Mouse (Mus musculus) granulocyte monocyte progenitor cell, adult 5-6 weeks (primary cell): ENCODE measurements around the gene Rps9. TPM values are rescaled to one million over a fixed set of nuclear protein-coding genes. Genes with fewer than 3 reads are reported as not detected.

Experiments used
- total RNA-seq, 2 experiments: library from RNA; stranded (forward) in 1 of 2; stranded (reverse) in 1 of 2; fragments of 200-712, 200-1000 nt in 1 of 2; fragments of >200 nt in 1 of 2; fragmentation: Nextera tagmentation in 1 of 2; gene quantifications; 2 replicates each; pipeline ENCODE4 v1.2.3; 2014 to 2017

Gene Rps9
- total RNA-seq, 2 experiments from 2014 or later = 1,516 to 3,458 TPM

Other genes starting within 250 kb of the Rps9 start
- gene Tarm1, start 201.4 kb upstream of the Rps9 start, total RNA-seq (2014; fragmentation: Nextera tagmentation) = not detected in 2 replicates
- 0.41 and 0.95 TPM in 2 replicates for gene Tarm1, start 201.4 kb upstream of the Rps9 start, total RNA-seq (2017)
- not detected in 2 replicates for gene Oscar, start 87.8 kb upstream of the Rps9 start, total RNA-seq (2014; fragmentation: Nextera tagmentation)
- not detected in 2 replicates for gene Oscar, start 87.8 kb upstream of the Rps9 start, total RNA-seq (2017)
- gene Ndufa3, start 86.6 kb upstream of the Rps9 start, total RNA-seq (2014; fragmentation: Nextera tagmentation) = 395 and 454 TPM in 2 replicates
- gene Ndufa3, start 86.6 kb upstream of the Rps9 start, total RNA-seq (2017) = 132 and 210 TPM in 2 replicates
- 32.8 and 33.8 TPM in 2 replicates for gene Tfpt, start 74.1 kb upstream of the Rps9 start, total RNA-seq (2014; fragmentation: Nextera tagmentation)
- 32.5 and 36.8 TPM in 2 replicates for gene Tfpt, start 74.1 kb upstream of the Rps9 start, total RNA-seq (2017)
- 47.8 and 91.0 TPM in 2 replicates for gene Prpf31, start 74.0 kb upstream of the Rps9 start, total RNA-seq (2014; fragmentation: Nextera tagmentation)
- 123 and 132 TPM in 2 replicates for gene Prpf31, start 74.0 kb upstream of the Rps9 start, total RNA-seq (2017)
- 138 and 156 TPM in 2 replicates for gene Cnot3, start 58.7 kb upstream of the Rps9 start, total RNA-seq (2014; fragmentation: Nextera tagmentation)
- 19.0 and 22.7 TPM in 2 replicates for gene Cnot3, start 58.7 kb upstream of the Rps9 start, total RNA-seq (2017)
- 5.2 and 6.6 TPM in 2 replicates for gene Leng1, start 38.2 kb upstream of the Rps9 start, total RNA-seq (2014; fragmentation: Nextera tagmentation)
- gene Leng1, start 38.2 kb upstream of the Rps9 start, total RNA-seq (2017) = 4.7 and 7.2 TPM in 2 replicates
- gene Tmc4, start 26.4 kb upstream of the Rps9 start, total RNA-seq (2014; fragmentation: Nextera tagmentation) = 4.7 and 11.5 TPM in 2 replicates
- 2.2 and 2.3 TPM in 2 replicates for gene Tmc4, start 26.4 kb upstream of the Rps9 start, total RNA-seq (2017)
- 21.2 and 28.7 TPM in 2 replicates for gene Tsen34, start 11.1 kb upstream of the Rps9 start, total RNA-seq (2014; fragmentation: Nextera tagmentation)
- 31.6 and 37.5 TPM in 2 replicates for gene Tsen34, start 11.1 kb upstream of the Rps9 start, total RNA-seq (2017)
- 63.5 and 76.3 TPM in 2 replicates for gene Mboat7, start 10.5 kb upstream of the Rps9 start, total RNA-seq (2014; fragmentation: Nextera tagmentation)
- gene Mboat7, start 10.5 kb upstream of the Rps9 start, total RNA-seq (2017) = 22.6 and 38.3 TPM in 2 replicates
- gene Pirb, start 16.4 kb downstream of the Rps9 start, total RNA-seq (2014; fragmentation: Nextera tagmentation) = 3.8 TPM in 1 of 2 replicates, not detected in the other
- gene Pirb, start 16.4 kb downstream of the Rps9 start, total RNA-seq (2017) = 3.1 and 3.3 TPM in 2 replicates
- not detected in 2 replicates for gene Gm15448, start 121.7 kb downstream of the Rps9 start, total RNA-seq (2014; fragmentation: Nextera tagmentation)
- gene Gm15448, start 121.7 kb downstream of the Rps9 start, total RNA-seq (2017) = 0.52 TPM in 1 of 2 replicates, not detected in the other
- gene Pira2, start 141.1 kb downstream of the Rps9 start, total RNA-seq (2014; fragmentation: Nextera tagmentation) = 0.43 TPM in 1 of 2 replicates, not detected in the other
- 0.60 and 1.9 TPM in 2 replicates for gene Pira2, start 141.1 kb downstream of the Rps9 start, total RNA-seq (2017)
- gene Gm14548, start 194.1 kb downstream of the Rps9 start, total RNA-seq (2014; fragmentation: Nextera tagmentation) = 1.4 TPM in 1 of 2 replicates, not detected in the other
- 1.7 TPM in 1 of 2 replicates, not detected in the other for gene Gm14548, start 194.1 kb downstream of the Rps9 start, total RNA-seq (2017)
- not detected in 2 replicates for gene Lilra6, start 211.5 kb downstream of the Rps9 start, total RNA-seq (2014; fragmentation: Nextera tagmentation)
- 1.6 TPM in 1 of 2 replicates, not detected in the other for gene Lilra6, start 211.5 kb downstream of the Rps9 start, total RNA-seq (2017)